Mouse (Mus musculus) heart, embryonic 16.5 days (tissue): ENCODE data around the gene Pyroxd2. TPM values are rescaled to one million over a fixed set of nuclear protein-coding genes. Genes with fewer than 3 reads are reported as not detected.

Source experiments
- ATAC-seq: fragments of 200-750 bp; cut with Nextera tagmentation; replicated peaks from 2 replicates; pipeline ENCODE4 v1.8.0; 2017; ENCODE audit warnings: moderate number of reproducible peaks; ENCODE audit not compliant: insufficient read depth, low FRiP score; ENCODE audit errors: extremely low read depth
- H3K27ac ChIP-seq: fragments of 300-500 bp; sonication (generic); 2 replicates; pipeline ENCODE4 v1.5.1; 2014; ENCODE audit warnings: mild to moderate bottlenecking, low read length, control low read depth, moderate library complexity
- H3K27me3 ChIP-seq: fragments of 300-500 bp; sonication (generic); 2 replicates; pipeline ENCODE4 v1.6.1; 2014; ENCODE audit warnings: low read length, mixed read lengths; ENCODE audit not compliant: control insufficient read depth, insufficient read depth
- H3K36me3 ChIP-seq: fragments of 300-500 bp; sonication (generic); 2 replicates; pipeline ENCODE4 v1.6.1; 2014; ENCODE audit not compliant: control insufficient read depth, insufficient read depth
- H3K4me1 ChIP-seq: fragments of 300-500 bp; sonication (generic); 2 replicates; pipeline ENCODE4 v1.6.1; 2014; ENCODE audit warnings: low read length, mixed read lengths; ENCODE audit not compliant: control insufficient read depth, insufficient read depth
- H3K4me2 ChIP-seq: fragments of 300-500 bp; sonication (generic); 2 replicates; pipeline ENCODE4 v1.6.1; 2014; ENCODE audit warnings: low read depth, mild to moderate bottlenecking, control low read depth, low read length
- H3K4me3 ChIP-seq: fragments of 300-500 bp; sonication (generic); 2 replicates; pipeline ENCODE4 v1.5.1; 2014; ENCODE audit warnings: mild to moderate bottlenecking, control low read depth, low read length
- H3K9ac ChIP-seq: fragments of 300-500 bp; sonication (generic); 2 replicates; pipeline ENCODE4 v1.6.1; 2014; ENCODE audit warnings: low read length, control low read depth
- H3K9me3 ChIP-seq: fragments of 300-500 bp; sonication (generic); replicated peaks from 2 replicates; pipeline ENCODE4 v1.6.1; 2016; ENCODE audit warnings: low read length; ENCODE audit not compliant: control insufficient read depth
- WGBS: fragments of 180-500 bp; shearing (Covaris S2); extraction: QIAGEN DNeasy Blood & Tissue Kit; methylation state at CpG from one replicate; pipeline ENCODE4 v1.1.7; 2014; 5-methylcytosine and 5-hydroxymethylcytosine counted together
- polyA plus RNA-seq: library from polyadenylated mRNA; unstranded; fragments of >200 nt; fragmentation: Nextera tagmentation; extraction: Ambion mirVana; gene quantifications from 2 replicates; pipeline ENCODE4 v1.2.1, GENCODE M21; 2015

Pyroxd2 gene
- polyA plus RNA-seq, 1 experiment from 2014 or later = 5.5 TPM

GRCm38 (mm10) chr19:42722500-42722899 is 30.1 kb downstream of the Pyroxd2 start:
- no peak for ATAC-seq
- Histone ChIP-seq H3K27ac (no peak overlapping the region), H3K36me3 (no peaks in the 10 kb centered on the region), H3K4me3 (no peak overlapping the region), H3K4me1 (no peaks in the 10 kb centered on the region), H3K9ac (no peak overlapping the region), H3K9me3 (no peaks in the 10 kb centered on the region), H3K4me2 (no peak overlapping the region), H3K27me3 (no peaks in the 10 kb centered on the region)
- WGBS = 50% methylated on average over 2 of the region's 2 CpGs

- no peak for ATAC-seq
- H3K9ac ChIP-seq = no peak overlapping the region
- H3K27ac ChIP-seq = no peak overlapping the region
- H3K4me3 ChIP-seq = no peak overlapping the region
- 83% methylated on average over 3 of the region's 3 CpGs for WGBS
- no peaks in the 10 kb centered on the region for H3K27me3 ChIP-seq
- no peaks in the 10 kb centered on the region for H3K4me1 ChIP-seq
- no peaks in the 10 kb centered on the region for H3K36me3 ChIP-seq
- H3K4me2 ChIP-seq = no peak overlapping the region
- no peaks in the 10 kb centered on the region for H3K9me3 ChIP-seq
These were observed 34.5 kb downstream of the Pyroxd2 start for GRCm38 (mm10) chr19:42718101-42718500.

GRCm38 (mm10) chr19:42717668-42718067 is 34.9 kb downstream of the Pyroxd2 start:
- Histone ChIP-seq H3K9me3 (no peaks in the 10 kb centered on the region), H3K4me1 (no peaks in the 10 kb centered on the region), H3K4me2 (no peak overlapping the region), H3K36me3 (no peaks in the 10 kb centered on the region), H3K4me3 (no peak overlapping the region), H3K27me3 (no peaks in the 10 kb centered on the region), H3K9ac (no peak overlapping the region), H3K27ac (no peak overlapping the region)
- 74% methylated on average over 5 of the region's 5 CpGs for WGBS
- no peak for ATAC-seq

GRCm38 (mm10) chr19:42716507-42716906 is 36.1 kb downstream of the Pyroxd2 start:
- no peak overlapping the region for H3K9ac ChIP-seq
- no peak for ATAC-seq
- H3K27ac ChIP-seq = no peak overlapping the region
- H3K9me3 ChIP-seq = no peaks in the 10 kb centered on the region
- peaks cover 2% of the 10 kb centered on the region; the same call in 1 of the 2 replicates for H3K4me1 ChIP-seq
- no peak overlapping the region for H3K4me2 ChIP-seq
- 61% methylated on average over 7 of the region's 7 CpGs for WGBS
- H3K4me3 ChIP-seq = no peak overlapping the region
- H3K27me3 ChIP-seq = no peaks in the 10 kb centered on the region
- no peaks in the 10 kb centered on the region for H3K36me3 ChIP-seq

- Histone ChIP-seq H3K27ac (no peak overlapping the region), H3K36me3 (no peaks in the 10 kb centered on the region), H3K27me3 (no peaks in the 10 kb centered on the region), H3K9ac (no peak overlapping the region), H3K4me3 (no peak overlapping the region), H3K9me3 (no peaks in the 10 kb centered on the region), H3K4me2 (no peak overlapping the region), H3K4me1 (peaks cover 2% of the 10 kb centered on the region; the same call in 1 of the 2 replicates)
- no peak for ATAC-seq
- 68% methylated on average over 9 of the region's 9 CpGs for WGBS
These were observed 38.8 kb downstream of the Pyroxd2 start for GRCm38 (mm10) chr19:42713770-42714169.

- WGBS = 86% methylated on average over 8 of the region's 10 CpGs
- Histone ChIP-seq H3K4me2 (no peak overlapping the region), H3K9me3 (no peaks in the 10 kb centered on the region), H3K4me1 (no peaks in the 10 kb centered on the region), H3K9ac (no peak overlapping the region), H3K27me3 (no peaks in the 10 kb centered on the region), H3K4me3 (no peak overlapping the region), H3K36me3 (no peaks in the 10 kb centered on the region), H3K27ac (no peak overlapping the region)
- no peak for ATAC-seq
These were observed 53.1 kb downstream of the Pyroxd2 start for GRCm38 (mm10) chr19:42699426-42699825.

GRCm38 (mm10) chr19:42698576-42698975 is 54.0 kb downstream of the Pyroxd2 start:
- no peak overlapping the region for H3K4me3 ChIP-seq
- H3K27ac ChIP-seq = no peak overlapping the region
- WGBS = 84% methylated on average over 2 of the region's 2 CpGs
- no peaks in the 10 kb centered on the region for H3K27me3 ChIP-seq
- no peaks in the 10 kb centered on the region for H3K9me3 ChIP-seq
- H3K36me3 ChIP-seq = no peaks in the 10 kb centered on the region
- H3K4me2 ChIP-seq = no peak overlapping the region
- no peak for ATAC-seq
- no peaks in the 10 kb centered on the region for H3K4me1 ChIP-seq
- H3K9ac ChIP-seq = no peak overlapping the region

- H3K9me3 ChIP-seq = no peaks in the 10 kb centered on the region
- H3K9ac ChIP-seq = no peak overlapping the region
- H3K4me2 ChIP-seq = no peak overlapping the region
- ATAC-seq = no peak
- no peak overlapping the region for H3K27ac ChIP-seq
- WGBS = 58% methylated on average over 6 of the region's 6 CpGs
- H3K4me3 ChIP-seq = no peak overlapping the region
- no peaks in the 10 kb centered on the region for H3K4me1 ChIP-seq
- H3K36me3 ChIP-seq = no peaks in the 10 kb centered on the region
- H3K27me3 ChIP-seq = no peaks in the 10 kb centered on the region
These were observed 55.2 kb downstream of the Pyroxd2 start for GRCm38 (mm10) chr19:42697336-42697735.

- Histone ChIP-seq H3K9ac (no peak overlapping the region), H3K27ac (no peak overlapping the region), H3K4me3 (no peak overlapping the region), H3K36me3 (no peaks in the 10 kb centered on the region), H3K9me3 (no peaks in the 10 kb centered on the region), H3K27me3 (no peaks in the 10 kb centered on the region), H3K4me2 (no peak overlapping the region), H3K4me1 (no peaks in the 10 kb centered on the region)
- ATAC-seq = no peak
- 89% methylated on average over 1 of the region's 1 CpGs for WGBS
These were observed 62.3 kb downstream of the Pyroxd2 start for GRCm38 (mm10) chr19:42690256-42690655.

- 67% methylated on average over 4 of the region's 4 CpGs for WGBS
- Histone ChIP-seq H3K27me3 (no peaks in the 10 kb centered on the region), H3K4me3 (no peak overlapping the region), H3K9ac (no peak overlapping the region), H3K36me3 (no peaks in the 10 kb centered on the region), H3K27ac (no peak overlapping the region), H3K4me2 (no peak overlapping the region), H3K9me3 (no peaks in the 10 kb centered on the region), H3K4me1 (no peaks in the 10 kb centered on the region)
- no peak for ATAC-seq
These were observed 62.8 kb downstream of the Pyroxd2 start for GRCm38 (mm10) chr19:42689786-42690185.
